Mouse (Mus musculus): ENCODE data around the gene Acot4.

- TF ChIP-seq CTCF (IDR thresholded peaks at IDR 0.05; ENCODE audit: low read depth) (no peak), EP300 (IDR thresholded peaks at IDR 0.05; ENCODE audit: low read depth) (no peak)
Measured at GRCm38 (mm10) chr12:84083842-84084241, 45.7 kb downstream of the Acot4 start.
